Mouse (Mus musculus) forebrain, postnatal 0 days (tissue): ENCODE measurements around the gene Aox3. TPM values are rescaled to one million over a fixed set of nuclear protein-coding genes. Genes with fewer than 3 reads are reported as not detected.

Experiments used
- ATAC-seq: fragments of 200-750 bp; cut with Nextera tagmentation; 2 replicates; pipeline ENCODE4 v1.8.0; 2017; ENCODE audit warnings: mild to moderate bottlenecking, moderate library complexity
- DNase-seq: peaks from one replicate; pipeline ENCODE4 v3.0.0-alpha.2; 2015
- H3K27ac ChIP-seq: fragments of 300-500 bp; sonication (generic); 2 replicates; pipeline ENCODE4 v1.5.1; 2014; ENCODE audit warnings: low read depth, mild to moderate bottlenecking, antibody characterized with exemption, low read length, moderate library complexity, mixed read lengths
- H3K27me3 ChIP-seq: fragments of 300-500 bp; sonication (generic); 2 replicates; pipeline ENCODE4 v1.6.1; 2014; ENCODE audit warnings: mild to moderate bottlenecking, low read length, mixed read lengths; ENCODE audit not compliant: insufficient read depth
- H3K36me3 ChIP-seq: fragments of 300-500 bp; sonication (generic); 2 replicates; pipeline ENCODE4 v1.6.1; 2014; ENCODE audit warnings: mild to moderate bottlenecking, moderate library complexity; ENCODE audit not compliant: insufficient read depth
- H3K4me1 ChIP-seq: fragments of 300-500 bp; sonication (generic); 2 replicates; pipeline ENCODE4 v1.6.1; 2014; ENCODE audit warnings: antibody characterized with exemption; ENCODE audit not compliant: insufficient read depth
- H3K4me2 ChIP-seq: fragments of 300-500 bp; sonication (generic); 2 replicates; pipeline ENCODE4 v1.6.1; 2014; ENCODE audit warnings: low read depth, mild to moderate bottlenecking, moderate library complexity
- H3K4me3 ChIP-seq: fragments of 300-500 bp; sonication (generic); 2 replicates; pipeline ENCODE4 v1.5.1; 2014; ENCODE audit warnings: low read depth, low read length, mixed read lengths
- H3K9ac ChIP-seq: fragments of 300-500 bp; sonication (generic); 2 replicates; pipeline ENCODE4 v1.6.1; 2014; ENCODE audit warnings: mild to moderate bottlenecking
- H3K9me3 ChIP-seq: fragments of 300-500 bp; sonication (generic); 2 replicates; pipeline ENCODE4 v1.6.1; 2016; ENCODE audit warnings: low read length
- CTCF ChIP-seq: sonication (generic); IDR thresholded peaks from 2 replicates; pipeline ENCODE4 v1.5.1; 2016; ENCODE audit warnings: antibody characterized with exemption, control low read depth, low read depth
- WGBS: fragments of 180-500 bp; shearing (Covaris S2); extraction: QIAGEN DNeasy Blood & Tissue Kit; methylation state at CpG from one replicate; pipeline ENCODE4 v1.1.7; 2014; 5-methylcytosine and 5-hydroxymethylcytosine counted together
- polyA plus RNA-seq: library from polyadenylated mRNA; unstranded; fragments of >200 nt; fragmentation: Nextera tagmentation; extraction: Ambion mirVana; gene quantifications from 2 replicates; pipeline ENCODE4 v1.2.1, GENCODE M21; 2015
- total RNA-seq: library from RNA; depleted of rRNA; stranded (reverse); fragments of >200 nt; gene quantifications from 2 replicates; pipeline ENCODE4 v1.2.3, GENCODE M21; 2014

The Aox3 gene
- total and polyA plus RNA-seq, 2 experiments from 2014 or later = 0.33 to 0.90 TPM

- no peak for TF ChIP-seq CTCF
- H3K27ac ChIP-seq = no peak overlapping the region
- H3K9me3 ChIP-seq = no peaks in the 10 kb centered on the region
- H3K4me2 ChIP-seq = no peak overlapping the region
- no peak overlapping the region for H3K4me3 ChIP-seq
- DNase-seq (no peak), ATAC-seq (peak; percentile 62)
- H3K27me3 ChIP-seq = no peaks in the 10 kb centered on the region
- no peaks in the 10 kb centered on the region for H3K36me3 ChIP-seq
- no peak overlapping the region for H3K9ac ChIP-seq
- 91% methylated on average over 4 of the region's 4 CpGs for WGBS
- peaks cover 4% of the 10 kb centered on the region; the same call in 1 of the 2 replicates for H3K4me1 ChIP-seq
These were observed 102.4 kb downstream of the Aox3 start for GRCm38 (mm10) chr1:58215353-58215752.

DNA sequence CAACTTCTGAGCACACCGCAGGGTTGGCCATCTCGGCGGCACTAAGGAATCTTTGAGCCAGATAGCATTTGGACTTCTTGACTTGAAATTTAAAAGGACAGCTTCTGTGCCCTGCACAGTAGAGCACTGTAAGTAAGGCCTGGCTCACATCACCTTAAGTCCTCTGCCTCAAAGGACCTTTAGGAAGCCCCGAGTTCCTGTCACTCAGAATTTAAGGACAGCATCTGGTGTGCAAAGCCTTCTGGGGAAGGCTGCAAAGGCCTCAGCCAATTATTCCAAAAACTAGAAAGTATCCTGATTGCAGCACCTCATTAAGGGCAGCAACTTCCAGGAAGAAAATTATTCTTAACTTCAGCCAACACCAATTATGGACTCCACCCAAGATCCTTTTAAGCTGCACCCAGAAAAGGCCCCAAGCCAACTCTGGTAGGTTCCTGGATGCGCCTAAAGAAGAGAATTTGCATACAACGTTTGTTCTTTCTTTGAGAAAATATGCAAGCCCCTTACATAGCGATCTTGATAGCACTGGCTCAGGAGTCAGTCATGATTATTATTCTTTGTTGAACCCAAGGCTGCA is 103.1 kb downstream of the Aox3 start:
- H3K4me1 ChIP-seq = peaks cover under 1% of the 10 kb centered on the region; the same call in 1 of the 2 replicates
- ATAC-seq = peak; percentile 49

DNA sequence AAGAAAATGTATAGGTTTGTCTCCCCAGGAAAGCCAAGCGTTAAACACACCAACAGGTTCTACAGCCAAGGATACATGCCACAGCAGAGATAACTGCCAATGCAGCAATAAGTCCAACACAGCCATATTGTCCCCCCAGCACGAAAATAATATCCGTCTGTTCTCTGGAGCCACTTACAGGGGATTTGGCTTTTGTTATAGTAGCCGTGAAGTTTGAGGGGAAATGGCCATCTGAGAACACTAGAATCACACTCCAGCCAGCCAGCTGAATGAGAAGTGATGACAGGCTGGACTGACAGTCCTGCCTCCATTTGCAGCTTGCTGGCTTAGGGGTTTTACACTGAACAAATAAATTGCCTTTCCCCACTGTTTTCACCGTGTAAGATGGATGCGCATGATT is 108.1 kb downstream of the Aox3 start:
- Histone ChIP-seq H3K27ac (peak overlapping the region; percentile 66; the same call in 1 of the 2 replicates), H3K9ac (no peak overlapping the region), H3K4me2 (no peak overlapping the region), H3K36me3 (no peaks in the 10 kb centered on the region), H3K27me3 (no peaks in the 10 kb centered on the region), H3K9me3 (no peaks in the 10 kb centered on the region), H3K4me3 (no peak overlapping the region), H3K4me1 (0 out of 2 replicates have a peak, but pooled peaks cover 6% of the 10 kb centered on the region)
- peak; percentile 62 for DNase-seq
- ATAC-seq = peak; percentile 60
- WGBS = 36% methylated on average over 6 of the region's 6 CpGs
- no peak for TF ChIP-seq CTCF

More for the DNA sequence above, 103.1 kb downstream of the Aox3 start:
- 52% methylated on average over 7 of the region's 7 CpGs for WGBS
- no peaks in the 10 kb centered on the region for H3K9me3 ChIP-seq
- no peak for TF ChIP-seq CTCF
- H3K27me3 ChIP-seq = no peaks in the 10 kb centered on the region
- H3K27ac ChIP-seq = no peak overlapping the region; the same call in 1 of the 2 replicates
- H3K4me3 ChIP-seq = no peak overlapping the region
- DNase-seq = peak; percentile 79
- H3K36me3 ChIP-seq = no peaks in the 10 kb centered on the region
- H3K4me2 ChIP-seq = peak overlapping the region; percentile 5; the same call in 1 of the 2 replicates
- no peak overlapping the region for H3K9ac ChIP-seq

- peak; percentile 70 for ATAC-seq
- 61% methylated on average over 5 of the region's 5 CpGs for WGBS
These were observed 108.9 kb downstream of the Aox3 start for GRCm38 (mm10) chr1:58221879-58222278.

DNA sequence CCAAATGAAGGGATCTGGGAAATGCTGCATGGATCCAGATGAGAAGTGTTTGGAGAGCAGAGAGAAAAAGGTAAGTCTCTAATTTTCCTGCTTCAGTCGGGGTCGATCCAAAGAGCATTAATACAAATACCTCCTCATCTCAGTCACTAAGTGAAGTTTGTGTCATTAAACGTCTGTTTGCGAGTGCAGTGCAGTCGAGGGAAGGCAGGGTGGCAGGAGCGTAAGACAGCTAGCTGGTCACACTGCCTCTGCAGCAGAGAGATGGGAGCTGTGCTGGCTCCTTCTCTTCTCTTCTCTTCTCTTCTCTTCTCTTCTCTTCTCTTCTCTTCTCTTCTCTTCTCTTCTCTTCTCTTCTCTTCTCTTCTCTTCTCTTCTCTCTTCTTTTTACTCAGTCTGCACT is 115.2 kb downstream of the Aox3 start:
- Histone ChIP-seq H3K27me3 (no peaks in the 10 kb centered on the region), H3K27ac (no peak overlapping the region), H3K9me3 (no peaks in the 10 kb centered on the region), H3K9ac (no peak overlapping the region), H3K4me3 (no peak overlapping the region), H3K4me1 (no peaks in the 10 kb centered on the region), H3K36me3 (no peaks in the 10 kb centered on the region), H3K4me2 (no peak overlapping the region)
- WGBS = 82% methylated on average over 6 of the region's 6 CpGs
- DNase-seq (no peak), ATAC-seq (no peak)
- no peak for TF ChIP-seq CTCF

More at GRCm38 (mm10) chr1:58221879-58222278, 108.9 kb downstream of the Aox3 start:
- Histone ChIP-seq H3K27me3 (no peaks in the 10 kb centered on the region), H3K9me3 (no peaks in the 10 kb centered on the region), H3K4me3 (no peak overlapping the region), H3K4me1 (0 out of 2 replicates have a peak, but pooled peaks cover 6% of the 10 kb centered on the region), H3K9ac (no peak overlapping the region), H3K4me2 (no peak overlapping the region), H3K36me3 (no peaks in the 10 kb centered on the region), H3K27ac (peak overlapping the region; percentile 66)
- DNase-seq = peak; percentile 76
- TF ChIP-seq CTCF = peak; percentile 42

GRCm38 (mm10) chr1:58228916-58229315 is 116.0 kb downstream of the Aox3 start:
- no peaks in the 10 kb centered on the region for H3K4me1 ChIP-seq
- no peaks in the 10 kb centered on the region for H3K36me3 ChIP-seq
- no peaks in the 10 kb centered on the region for H3K9me3 ChIP-seq
- no peak for DNase-seq
- H3K27me3 ChIP-seq = no peaks in the 10 kb centered on the region
- no peak for ATAC-seq
- no peak overlapping the region for H3K4me3 ChIP-seq
- no peak overlapping the region for H3K9ac ChIP-seq
- TF ChIP-seq CTCF = no peak
- H3K27ac ChIP-seq = no peak overlapping the region
- H3K4me2 ChIP-seq = no peak overlapping the region

DNA sequence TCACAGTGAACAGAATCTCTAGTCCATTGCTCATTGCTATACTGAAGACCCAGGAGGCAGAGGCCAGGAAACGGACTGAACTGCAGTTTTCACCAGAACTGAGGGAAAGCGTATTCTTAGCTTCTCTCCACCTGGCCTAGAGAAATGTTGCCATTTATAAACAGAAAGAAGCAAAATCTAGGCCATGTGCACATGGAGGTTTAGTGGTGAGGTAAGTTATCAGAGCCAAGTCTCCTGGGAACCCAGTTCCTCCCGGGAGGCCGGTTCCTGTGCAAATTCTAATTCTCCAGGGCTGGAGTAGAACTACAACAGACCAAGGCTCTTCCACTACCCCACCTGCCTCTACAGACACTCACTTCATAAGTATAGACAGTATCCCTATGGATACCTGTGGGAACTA is 116.8 kb downstream of the Aox3 start:
- Histone ChIP-seq H3K9ac (no peak overlapping the region), H3K4me1 (no peaks in the 10 kb centered on the region), H3K27ac (no peak overlapping the region), H3K4me3 (no peak overlapping the region), H3K27me3 (no peaks in the 10 kb centered on the region), H3K36me3 (no peaks in the 10 kb centered on the region), H3K4me2 (no peak overlapping the region), H3K9me3 (no peaks in the 10 kb centered on the region)
- ATAC-seq = no peak
- no peak for TF ChIP-seq CTCF
- no peak for DNase-seq
- 88% methylated on average over 4 of the region's 4 CpGs for WGBS
